Mouse (Mus musculus): Measurements from ENCODE around the gene Rpl36-ps4.

The Rpl36-ps4 gene

DNA sequence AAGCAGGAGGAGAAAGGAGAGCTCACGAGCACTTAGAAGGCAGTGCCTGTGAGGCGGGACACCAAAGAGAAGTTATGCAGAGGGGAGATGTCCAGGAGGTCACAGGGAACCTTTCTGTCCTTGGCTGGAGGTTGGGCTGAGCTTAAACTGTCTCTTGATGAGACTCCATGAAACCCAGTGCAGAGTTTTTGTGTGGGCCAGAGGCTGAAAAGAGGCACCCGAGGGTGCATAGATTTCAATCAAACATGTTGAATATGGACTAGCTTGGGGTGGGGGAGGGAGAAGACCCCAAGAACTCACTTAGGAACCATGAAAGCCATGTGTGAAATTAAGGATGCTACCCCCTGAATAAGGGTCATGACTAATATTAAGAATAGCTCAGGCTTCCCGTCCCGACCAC lies at the start of gene Rpl36-ps4:
Gene Rpl36-ps4 (plus strand): TSS at position 301 of the 400 bp plus-strand sequence.
- DNase-seq (ENCODE audit: low read depth, low spot score) = no peak

DNA sequence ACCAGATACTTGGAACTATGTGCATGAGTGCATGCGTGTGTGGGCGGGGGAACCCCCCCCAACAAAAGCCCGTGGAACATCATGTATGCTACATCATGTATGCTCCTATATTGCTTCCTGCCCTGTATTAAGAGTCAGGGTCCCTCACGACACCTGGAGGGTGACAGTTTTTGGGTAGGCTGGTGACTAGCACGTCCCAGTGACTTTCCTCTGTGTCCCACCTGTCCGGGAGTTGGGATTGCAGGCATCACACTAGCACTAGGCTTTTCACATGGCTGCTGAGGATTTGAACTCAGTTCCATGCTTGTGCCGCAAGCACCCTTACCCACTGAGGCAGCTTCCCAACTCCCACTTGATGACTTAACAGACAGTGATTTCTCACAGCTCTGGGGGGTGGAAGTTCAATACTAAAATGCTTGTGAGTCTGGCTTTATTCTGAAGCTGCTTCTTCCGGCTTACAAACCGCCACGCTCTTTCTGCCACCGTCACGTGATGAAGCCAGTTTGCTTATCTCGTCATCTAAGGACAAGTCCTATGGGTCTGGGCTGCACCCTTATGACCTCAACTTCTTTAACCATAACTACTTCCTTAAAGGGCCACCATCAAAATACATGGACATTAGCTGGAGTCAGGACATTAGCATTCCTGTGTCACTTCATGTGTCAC lies 49.2 kb upstream of the Rpl36-ps4 start:
- no peak for DNase-seq (ENCODE audit: low read depth, low spot score)

- no peak for DNase-seq (ENCODE audit: low read depth, low spot score)
These were observed 48.5 kb upstream of the Rpl36-ps4 start for GRCm38 (mm10) chr17:87872286-87872685.

GRCm38 (mm10) chr17:87873456-87873855 lies 47.3 kb upstream of the Rpl36-ps4 start:
- no peak for DNase-seq (ENCODE audit: low read depth, low spot score)

DNA sequence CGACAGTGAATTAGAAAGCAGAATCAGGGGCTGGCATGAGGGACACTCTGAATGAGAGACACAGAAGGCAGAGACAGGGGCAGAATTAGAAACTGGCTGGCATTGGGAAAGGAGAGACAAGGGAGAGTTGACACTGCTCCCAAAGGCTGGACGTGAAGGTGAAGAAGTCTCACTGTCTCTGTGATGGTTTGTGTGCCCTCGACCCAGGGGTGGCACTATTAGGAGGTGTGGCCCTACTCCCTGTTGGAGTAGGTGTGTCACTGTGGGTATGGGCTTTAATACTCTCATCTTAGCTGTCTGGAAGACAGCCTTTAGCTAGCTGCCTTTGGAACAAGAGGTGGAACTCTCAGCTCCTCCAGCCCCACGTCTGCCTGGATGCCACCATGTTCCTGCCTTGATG lies 46.8 kb upstream of the Rpl36-ps4 start:
- no peak for DNase-seq (ENCODE audit: low read depth, low spot score)

DNA sequence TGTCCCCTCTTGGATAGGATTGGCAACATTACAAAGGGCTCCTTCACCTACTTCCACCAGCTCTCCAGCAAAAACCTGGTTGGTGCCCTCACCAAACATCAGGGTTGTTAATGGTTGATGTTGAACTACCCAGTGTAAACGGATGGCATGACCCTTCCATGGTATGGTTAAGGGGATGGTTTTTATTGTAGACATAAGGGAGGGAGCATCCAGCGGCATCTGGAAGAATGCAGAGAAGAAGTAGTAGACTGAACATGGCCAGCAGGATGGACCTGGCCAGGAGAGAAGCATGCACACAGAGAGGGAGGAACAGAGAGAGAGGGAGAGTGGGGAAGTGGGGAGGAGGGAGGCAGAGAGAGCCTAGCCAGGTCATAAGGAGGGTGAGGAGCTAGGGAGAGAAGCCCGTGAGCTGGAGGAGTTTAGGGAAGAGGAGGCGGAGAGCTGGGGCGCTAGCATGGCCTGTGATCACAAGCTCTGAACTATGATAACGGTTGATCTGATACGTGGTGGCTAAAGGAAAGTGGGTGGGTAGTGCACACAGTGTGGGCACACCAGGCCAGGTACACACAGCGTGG lies 45.3 kb upstream of the Rpl36-ps4 start:
- DNase-seq (ENCODE audit: low read depth, low spot score) = no peak

DNA sequence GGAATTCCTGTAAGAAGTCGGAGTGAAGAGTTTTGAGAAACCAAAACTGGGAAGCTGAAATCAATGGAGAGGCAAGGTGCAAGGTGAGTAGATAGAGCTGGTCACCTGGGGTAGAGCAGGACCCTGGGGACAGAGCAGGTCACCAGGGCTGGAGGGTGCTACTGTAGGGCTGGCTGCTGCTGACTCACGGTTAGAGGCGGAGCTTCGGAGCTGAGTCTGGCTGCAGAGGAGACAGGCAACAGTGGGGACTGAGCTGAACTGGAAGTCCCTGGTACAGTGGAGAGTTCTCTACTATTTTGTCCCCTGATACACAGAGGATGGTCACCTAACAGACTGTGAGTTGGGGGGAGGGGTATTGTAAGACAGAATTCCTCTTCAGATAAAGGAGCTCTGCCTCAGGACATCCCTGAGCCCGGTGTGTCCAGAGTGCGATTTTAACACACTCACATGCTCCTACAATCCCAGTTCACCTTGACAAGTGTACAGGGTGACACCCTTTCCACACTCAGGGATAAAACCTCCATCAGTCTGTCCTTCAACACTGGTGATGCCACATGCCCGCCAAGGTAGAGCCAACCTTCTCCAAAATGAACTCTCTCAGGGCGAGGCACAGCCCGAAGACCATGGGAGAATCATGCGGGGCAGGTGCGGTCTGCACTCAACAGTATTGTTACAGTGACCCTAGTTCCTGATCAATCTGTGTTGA lies 44.3 kb upstream of the Rpl36-ps4 start:
- DNase-seq (ENCODE audit: low read depth, low spot score) = peak; percentile 45

DNA sequence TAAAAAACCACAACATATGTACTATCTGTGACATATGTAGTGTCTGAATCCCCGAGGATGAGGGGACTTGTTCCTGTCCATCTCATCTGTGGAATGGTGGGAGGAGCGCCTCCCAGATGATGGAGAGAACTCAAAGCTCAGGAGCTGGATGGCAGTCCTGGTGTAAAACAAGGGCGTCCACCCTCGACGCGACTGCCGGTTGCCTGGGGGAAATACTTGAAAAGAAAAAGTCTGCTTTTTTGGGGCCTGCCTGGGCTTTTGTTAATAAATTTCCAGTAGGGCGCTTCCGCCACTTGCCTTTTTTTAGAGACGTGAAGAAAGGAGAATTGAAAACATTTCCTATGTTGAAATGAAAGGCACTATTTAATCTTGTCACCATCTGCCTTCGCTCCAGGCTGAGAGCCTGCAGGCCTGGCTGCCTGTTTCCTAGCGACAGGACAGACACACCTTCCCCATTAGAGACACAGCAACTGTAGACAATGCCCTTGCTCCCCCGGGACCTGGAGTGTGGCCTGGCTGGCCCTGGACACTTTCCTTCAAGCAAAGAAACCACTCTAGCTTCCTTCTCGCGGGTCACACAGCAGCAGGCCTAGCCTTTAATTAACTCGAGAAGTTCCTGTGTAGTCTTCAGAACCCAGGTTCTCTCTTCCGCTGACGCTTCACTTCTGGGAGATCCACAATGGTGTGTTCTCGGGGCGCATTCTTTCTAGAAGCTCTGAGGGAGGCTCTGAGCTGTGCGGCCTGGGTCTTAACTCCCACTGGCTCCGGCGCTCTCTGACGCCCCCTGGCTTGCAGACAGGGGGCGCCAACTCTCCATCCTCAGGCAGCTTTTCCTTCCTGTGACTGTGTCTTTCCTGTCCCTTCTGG lies 43.3 kb upstream of the Rpl36-ps4 start:
- DNase-seq (ENCODE audit: low read depth, low spot score) = no peak

GRCm38 (mm10) chr17:87878556-87879483 lies 42.0 kb upstream of the Rpl36-ps4 start:
- DNase-seq (ENCODE audit: low read depth, low spot score) = no peak

DNA sequence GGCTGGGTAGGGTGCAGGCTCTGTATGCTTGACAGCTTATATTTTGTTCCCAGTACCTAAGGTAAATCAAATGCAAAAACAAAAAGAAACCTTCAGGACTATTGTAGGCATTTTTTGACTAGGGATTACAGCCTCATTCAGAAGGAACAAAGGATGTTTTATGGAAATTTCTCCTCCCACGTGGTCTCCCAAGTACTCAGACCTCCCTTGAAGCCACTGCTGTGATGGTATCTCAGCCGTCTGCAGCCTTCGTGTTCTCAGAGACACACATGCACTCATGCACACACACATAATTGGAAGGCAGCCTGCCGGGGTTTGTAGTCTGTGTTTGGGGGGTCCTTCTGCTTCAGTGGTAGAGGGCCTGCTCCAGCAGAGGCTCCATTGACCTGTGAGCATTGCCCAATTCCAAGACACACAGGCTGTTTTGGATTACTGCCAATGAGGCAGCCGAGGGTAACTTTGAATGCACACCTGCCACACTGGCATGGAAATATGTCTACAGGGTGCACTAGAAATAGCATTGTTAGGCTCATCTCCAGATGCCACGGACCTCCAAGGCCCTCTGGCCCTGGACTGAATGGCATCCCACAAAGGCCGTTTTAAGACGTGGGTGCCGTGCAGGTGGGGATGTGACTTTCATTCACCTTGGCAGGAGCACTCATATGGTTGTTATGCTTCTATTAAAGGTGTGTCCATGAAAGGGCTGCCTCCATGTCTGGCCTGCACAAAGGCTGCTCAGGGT lies 41.1 kb upstream of the Rpl36-ps4 start:
- DNase-seq (ENCODE audit: low read depth, low spot score) = no peak

- DNase-seq (ENCODE audit: low read depth, low spot score) = peak; percentile 80
These were observed 38.2 kb upstream of the Rpl36-ps4 start for GRCm38 (mm10) chr17:87882594-87882993.

- no peak for DNase-seq (ENCODE audit: low read depth, low spot score)
These were observed 23.6 kb upstream of the Rpl36-ps4 start for GRCm38 (mm10) chr17:87897175-87897574.

DNA sequence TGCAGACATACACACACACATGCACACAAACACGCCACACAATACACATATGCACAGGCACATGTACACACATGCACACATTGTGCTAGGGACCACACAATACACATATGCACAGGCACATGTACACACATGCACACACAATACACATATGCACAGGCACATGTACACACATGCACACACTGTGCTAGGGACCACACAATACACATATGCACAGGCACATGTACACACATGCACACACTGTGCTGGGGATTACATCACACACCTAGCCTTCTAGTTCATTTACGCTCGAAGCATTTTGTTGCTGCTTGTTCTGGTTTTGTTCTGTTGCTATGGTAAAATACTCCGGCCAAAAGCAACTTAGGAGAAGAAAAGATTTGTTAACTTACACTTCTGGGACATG lies 20.1 kb upstream of the Rpl36-ps4 start:
- DNase-seq (ENCODE audit: low read depth, low spot score) = no peak

- DNase-seq (ENCODE audit: low read depth, low spot score) = no peak
These were observed 19.6 kb upstream of the Rpl36-ps4 start for GRCm38 (mm10) chr17:87901163-87901562.

GRCm38 (mm10) chr17:87903213-87903612 lies 17.6 kb upstream of the Rpl36-ps4 start:
- no peak for DNase-seq (ENCODE audit: low read depth, low spot score)

DNA sequence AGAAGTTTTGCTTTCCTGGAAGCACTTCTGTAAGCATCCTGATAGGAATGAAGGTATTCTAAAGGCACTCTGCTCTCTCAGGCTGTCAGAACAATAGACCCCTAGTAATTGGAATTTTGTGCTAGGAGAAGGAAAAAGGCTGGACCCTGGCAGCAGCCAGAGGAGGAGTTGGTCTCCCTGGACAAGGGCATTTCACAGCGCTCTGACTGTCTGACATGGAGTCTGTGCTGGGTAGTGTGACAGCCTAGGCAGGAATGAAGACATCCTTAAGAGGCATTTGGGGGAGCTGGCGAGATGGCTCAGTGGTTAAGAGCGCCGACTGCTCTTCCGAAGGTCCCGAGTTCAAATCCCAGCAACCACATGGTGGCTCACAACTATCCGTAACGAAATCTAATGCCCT lies 17.1 kb upstream of the Rpl36-ps4 start:
- DNase-seq (ENCODE audit: low read depth, low spot score) = no peak

- peak; percentile 67 for DNase-seq (ENCODE audit: low read depth, low spot score)
These were observed 5.4 kb upstream of the Rpl36-ps4 start for GRCm38 (mm10) chr17:87915386-87915785.

- no peak for DNase-seq (ENCODE audit: low read depth, low spot score)
These were observed 2.7 kb upstream of the Rpl36-ps4 start for GRCm38 (mm10) chr17:87918121-87918520.

DNA sequence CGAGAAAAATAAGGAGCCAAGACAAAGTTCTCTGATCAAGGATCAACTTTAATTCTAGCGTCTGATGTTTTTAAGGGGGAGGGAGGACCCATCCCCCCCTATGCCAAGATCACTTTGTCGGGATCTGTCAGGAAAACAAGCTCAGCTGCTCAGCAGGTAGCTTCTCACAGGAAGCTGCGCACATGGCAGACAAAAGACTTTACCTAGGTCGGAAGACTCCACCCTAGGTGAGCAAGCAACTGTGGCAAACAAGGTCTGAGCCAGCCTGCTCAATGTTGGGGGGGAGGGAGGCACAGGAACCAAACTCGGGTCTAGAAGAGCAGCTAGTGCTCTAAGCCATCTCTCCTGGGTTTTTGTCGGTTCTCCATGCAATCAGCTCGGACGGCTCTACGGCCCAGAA lies 13.5 kb downstream of the Rpl36-ps4 start:
- DNase-seq (ENCODE audit: low read depth, low spot score) = no peak

DNA sequence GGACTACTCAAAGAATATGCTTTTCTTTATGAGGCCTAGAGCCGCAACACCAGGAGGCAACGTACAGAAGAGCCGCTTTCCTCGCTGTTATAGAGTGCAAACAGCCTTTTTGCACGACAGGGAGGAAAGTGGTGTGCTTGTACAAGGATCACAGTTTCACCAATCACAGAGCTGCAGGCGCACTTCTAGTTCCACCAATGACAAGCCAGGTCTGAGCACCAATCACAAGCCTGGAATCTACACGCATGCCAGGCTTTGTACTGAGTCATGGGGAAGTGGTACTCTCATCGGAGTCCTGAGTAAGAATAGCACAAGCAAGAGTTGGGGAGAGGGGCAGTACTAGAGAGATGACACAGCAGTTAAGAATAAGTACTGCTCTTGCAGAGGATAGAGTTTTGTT lies 14.0 kb downstream of the Rpl36-ps4 start:
- DNase-seq (ENCODE audit: low read depth, low spot score) = no peak

All from 3T3-L1 (cell line).